Mouse (Mus musculus): Measurements from ENCODE around the gene Olfr411.

The Olfr411 gene

GRCm38 (mm10) chr11:74352550-74352949 lies at the start of gene Olfr411:
Gene Olfr411, minus strand, starts transcription at chr11:74352650.
- DNase-seq: no peak

GRCm38 (mm10) chr11:74402126-74402525 lies 49.7 kb upstream of the Olfr411 start:
- DNase-seq: peak; percentile 65 to 68

- DNase-seq: no peak
These were observed 43.1 kb upstream of the Olfr411 start for GRCm38 (mm10) chr11:74395583-74395982.

- DNase-seq: peak; percentile 71
These were observed 41.0 kb upstream of the Olfr411 start for GRCm38 (mm10) chr11:74393489-74393888.

GRCm38 (mm10) chr11:74392903-74393302 lies 40.5 kb upstream of the Olfr411 start:
- no peak for DNase-seq

- DNase-seq: no peak
These were observed 39.4 kb upstream of the Olfr411 start for GRCm38 (mm10) chr11:74391899-74392298.

- DNase-seq: peak; percentile 75 to 82
These were observed 34.8 kb upstream of the Olfr411 start for GRCm38 (mm10) chr11:74387203-74387602.

GRCm38 (mm10) chr11:74385674-74386073 lies 33.2 kb upstream of the Olfr411 start:
- DNase-seq: no peak

- DNase-seq: peak in 1 of 2 experiments; percentile 38
These were observed 26.9 kb upstream of the Olfr411 start for GRCm38 (mm10) chr11:74379166-74379873.

- DNase-seq: peak; percentile 86 to 87
These were observed 24.4 kb upstream of the Olfr411 start for GRCm38 (mm10) chr11:74376847-74377246.

- DNase-seq: peak; percentile 88 to 92
These were observed 19.1 kb upstream of the Olfr411 start for GRCm38 (mm10) chr11:74371393-74372100.

GRCm38 (mm10) chr11:74361769-74362168 lies 9.3 kb upstream of the Olfr411 start, which contains the start of gene Olfr412:
Gene Olfr412, plus strand, starts transcription at chr11:74362069.
- DNase-seq: no peak

GRCm38 (mm10) chr11:74337931-74338330 lies 14.5 kb downstream of the Olfr411 start, which contains the start of gene Olfr410:
Gene Olfr410, minus strand, starts transcription at chr11:74338031.
- no peak for DNase-seq

GRCm38 (mm10) chr11:74328781-74329180 lies 23.7 kb downstream of the Olfr411 start:
- no peak for DNase-seq

- no peak for DNase-seq
These were observed 26.4 kb downstream of the Olfr411 start for GRCm38 (mm10) chr11:74326044-74326443.

All from cerebellum, postnatal 10 days (tissue).